In the genomic region with DNA sequence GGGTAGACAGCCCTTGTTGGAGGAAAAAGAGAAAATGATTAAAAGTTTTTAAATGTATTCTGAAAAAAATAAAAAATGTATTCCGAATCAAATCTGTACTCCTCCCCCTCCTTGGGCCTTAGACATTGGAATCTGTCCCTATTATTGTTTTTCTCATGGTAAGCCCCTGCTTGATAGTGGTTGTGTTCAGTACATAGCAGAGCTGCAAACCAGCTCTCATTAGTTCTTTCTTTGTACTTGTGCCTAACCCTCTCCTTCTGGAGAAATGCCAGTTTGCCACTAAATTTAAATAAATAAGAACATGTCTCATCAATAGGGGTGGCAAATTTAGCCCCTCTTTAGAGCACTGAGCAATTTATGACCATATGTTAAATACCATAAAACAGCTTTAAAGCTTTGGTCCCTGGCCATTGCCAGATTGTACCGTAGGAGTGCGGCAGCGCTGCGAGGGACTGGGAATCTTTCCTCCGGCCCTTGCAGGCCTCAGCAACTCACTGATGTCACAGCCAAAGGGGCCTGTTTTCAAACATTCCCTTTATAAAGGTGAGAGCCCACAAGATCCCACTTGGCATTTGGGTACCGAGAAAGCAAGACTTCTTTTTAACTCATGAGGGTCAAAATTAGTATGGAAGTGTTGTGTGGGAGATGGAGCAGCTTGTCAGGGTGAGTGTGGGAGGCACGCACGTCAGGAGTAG, we compare ENCODE assay signal across 12 mouse cellular contexts. TPM values are rescaled to one million over a fixed set of nuclear protein-coding genes. Genes with fewer than 3 reads are reported as not detected.
DNase-seq lines count a peak whose midpoint lies in the region; TF ChIP-seq lines count a peak whose summit lies in the region.
"Had no signal": no experiment of that assay in that cellular context is flagged by ENCODE, and none has a peak within 500 bp of the region (broad histone marks: within the 10 kb centered on the region; RNA-seq: fewer than 3 reads in every experiment).

No protein-coding gene starts in this region.

- TF ChIP-seq CTCF in brain, embryonic 14.5 days (IDR thresholded peaks at IDR 0.05; ENCODE audit: borderline replicate concordance, extremely low read depth, insufficient read depth, insufficient read length), result no peak

- peak; percentile 74 for DNase-seq in brain, embryonic 14.5 days (ENCODE audit: low read depth)
- peak; percentile 19 to 27 for DNase-seq in frontal cortex, postnatal 10 days (ENCODE audit: low spot score in 2 of 2)
- DNase-seq in layer of hippocampus, postnatal 25 days (ENCODE audit: extremely low spot score in 1 of 2, low spot score in 1 of 2), result peak; percentile 37 to 52
- peak; percentile 60 to 76 for DNase-seq in right cerebral cortex, adult 2 months (ENCODE audit: low spot score in 2 of 2)
- DNase-seq in cerebellum, postnatal 25 days, result no peak
- no peak for DNase-seq in kidney, postnatal 10 days
- DNase-seq in gastrocnemius, postnatal 14 days, result no peak
- DNase-seq in adrenal gland, adult 18-20 months (ENCODE audit: low spot score in 2 of 2), result no peak
- DNase-seq: adrenal gland, postnatal 10 days; cerebellum, adult 11-12 months; kidney, adult 9 months; lung, postnatal 36 days had no signal

- intact Hi-C loops in gastrocnemius, postnatal 14 days (cut with DNase I; ENCODE audit: low total_unique reads), result no loop called here

- no peak for TF ChIP-seq POLR2A in brain, embryonic 14.5 days (IDR thresholded peaks at IDR 0.05; ENCODE audit: borderline replicate concordance, extremely low read depth, insufficient read depth, insufficient read length, poor library complexity, severe bottlenecking)

RNA-seq across cellular contexts. Expression of a gene that starts 52.9 kb away (rescaled TPM):
- 31.5 and 33.3 TPM in 2 replicates for polyA plus RNA-seq in brain, embryonic 14.5 days (2012; rRNA removed)
- 10 to 100 TPM; 45.5 to 48.1 TPM for total RNA-seq in layer of hippocampus, postnatal 25 days (2021)
- total RNA-seq in gastrocnemius, postnatal 14 days (2021), result 10 to 100 TPM; 34.7 to 35.7 TPM
- total RNA-seq in adrenal gland, adult 18-20 months (2021), result 100 to 1,000 TPM in 1 of 2 experiments, 10 to 100 TPM in 1; 81.6 to 148 TPM

RNA-seq across cellular contexts. Expression of a gene that starts 53.0 kb away (rescaled TPM):
- polyA plus RNA-seq in brain, embryonic 14.5 days (2012; rRNA removed), result 0.95 and 1.5 TPM in 2 replicates
- 1 to 10 TPM; 3.4 to 4.3 TPM for total RNA-seq in layer of hippocampus, postnatal 25 days (2021)
- 1 to 10 TPM; 2.1 to 3.3 TPM for total RNA-seq in gastrocnemius, postnatal 14 days (2021)
- 10 to 100 TPM in 1 of 2 experiments, 1 to 10 TPM in 1; 7.8 to 16.3 TPM for total RNA-seq in adrenal gland, adult 18-20 months (2021)

Comparison
In these comparisons a context has a peak if more than half of its experiments do, and no peak if none do; other contexts are left out.
1. DNase-seq: peak in brain, embryonic 14.5 days (single experiment), frontal cortex, postnatal 10 days (2 of 2), layer of hippocampus, postnatal 25 days (2 of 2) and right cerebral cortex, adult 2 months (2 of 2); none in cerebellum, postnatal 25 days (0 of 2), kidney, postnatal 10 days (single experiment), gastrocnemius, postnatal 14 days (single experiment) and adrenal gland, adult 18-20 months (0 of 2).